Mouse (Mus musculus) megakaryocyte, embryonic 14.5 days (primary cell): ENCODE results near the gene Nup210. TPM values are rescaled to one million over a fixed set of nuclear protein-coding genes. Genes with fewer than 3 reads are reported as not detected.

ENCODE experiments used
- H3K27me3 ChIP-seq: replicated peaks from 2 replicates; pipeline ENCODE3; 2012; ENCODE audit warnings: inconsistent platforms
- H3K36me3 ChIP-seq: replicated peaks from 2 replicates; pipeline ENCODE3; 2012; ENCODE audit warnings: low read length, inconsistent platforms, mixed read lengths
- H3K4me1 ChIP-seq: 2 replicates; pipeline ENCODE4 v1.6.1; 2012; ENCODE audit warnings: inconsistent platforms
- H3K4me3 ChIP-seq: replicated peaks from 2 replicates; pipeline ENCODE3; 2012; ENCODE audit warnings: moderate library complexity, mild to moderate bottlenecking, inconsistent platforms
- H3K9me3 ChIP-seq: 2 replicates; pipeline ENCODE4 v1.6.1; 2012; ENCODE audit warnings: inconsistent platforms
- FLI1 ChIP-seq: IDR thresholded peaks from 2 replicates; pipeline ENCODE4 v1.6.1; 2012; ENCODE audit warnings: low read length, inconsistent platforms, mixed read lengths
- GATA1 ChIP-seq: IDR thresholded peaks from 3 replicates; pipeline ENCODE4 v1.6.1; 2012; ENCODE audit warnings: mixed read lengths, low read length, inconsistent platforms, borderline replicate concordance
- polyA plus RNA-seq: library from polyadenylated mRNA; stranded (reverse); fragments of >175 nt; gene quantifications from 2 replicates; pipeline ENCODE4 v1.2.3, GENCODE M21; 2012; ENCODE audit warnings: low replicate concordance; ENCODE audit not compliant: insufficient read depth

The Nup210 gene
- polyA plus RNA-seq, 1 experiment: 30.7 TPM

GRCm38 (mm10) chr6:91118526-91118925 lies 1.9 kb upstream of the Nup210 start:
- peaks cover 4% of the 10 kb centered on the region for H3K27me3 ChIP-seq
- no peaks in the 10 kb centered on the region for H3K36me3 ChIP-seq
- peaks cover 12% of the 10 kb centered on the region for H3K9me3 ChIP-seq
- H3K4me1 ChIP-seq: peaks cover 42% of the 10 kb centered on the region
- no peak overlapping the region for H3K4me3 ChIP-seq
- TF ChIP-seq FLI1 (no peak), GATA1 (no peak)

- peaks cover 2% of the 10 kb centered on the region for H3K27me3 ChIP-seq
Measured at GRCm38 (mm10) chr6:91117149-91117548, 520 bp upstream of the Nup210 start.

GRCm38 (mm10) chr6:91115863-91116243 lies 776 bp downstream of the Nup210 start:
- peak overlapping the region; percentile 94 for H3K4me3 ChIP-seq
- no peaks in the 10 kb centered on the region for H3K27me3 ChIP-seq
- H3K9me3 ChIP-seq: 0 out of 2 replicates have a peak, but pooled peaks cover 2% of the 10 kb centered on the region
- peaks cover 6% of the 10 kb centered on the region for H3K36me3 ChIP-seq
- H3K4me1 ChIP-seq: peaks cover 60% of the 10 kb centered on the region
- no peak for TF ChIP-seq GATA1
- no peak for TF ChIP-seq FLI1

More at GRCm38 (mm10) chr6:91117149-91117548, 520 bp upstream of the Nup210 start:
- peaks cover 3% of the 10 kb centered on the region for H3K36me3 ChIP-seq
- H3K4me3 ChIP-seq: peak overlapping the region; percentile 94
- H3K9me3 ChIP-seq: peaks cover 13% of the 10 kb centered on the region
- peaks cover 48% of the 10 kb centered on the region for H3K4me1 ChIP-seq
- no peak for TF ChIP-seq GATA1
- TF ChIP-seq FLI1: no peak

- Histone ChIP-seq H3K27me3 (no peaks in the 10 kb centered on the region), H3K4me3 (peak overlapping the region; percentile 74), H3K36me3 (peaks cover 6% of the 10 kb centered on the region), H3K4me1 (peaks cover 67% of the 10 kb centered on the region), H3K9me3 (0 out of 2 replicates have a peak, but pooled peaks cover 2% of the 10 kb centered on the region)
- TF ChIP-seq FLI1 (no peak), GATA1 (no peak)
Measured at GRCm38 (mm10) chr6:91115158-91115557, 1.5 kb downstream of the Nup210 start.

- Histone ChIP-seq H3K4me3 (no peak overlapping the region), H3K4me1 (peaks cover 72% of the 10 kb centered on the region), H3K36me3 (peaks cover 6% of the 10 kb centered on the region), H3K9me3 (0 out of 2 replicates have a peak, but pooled peaks cover 2% of the 10 kb centered on the region), H3K27me3 (no peaks in the 10 kb centered on the region)
- TF ChIP-seq FLI1: no peak
- TF ChIP-seq GATA1: no peak
Measured at GRCm38 (mm10) chr6:91114716-91115115, 1.9 kb downstream of the Nup210 start.

- peaks cover 10% of the 10 kb centered on the region for H3K36me3 ChIP-seq
- no peaks in the 10 kb centered on the region for H3K27me3 ChIP-seq
- H3K4me1 ChIP-seq: peaks cover 90% of the 10 kb centered on the region
- H3K4me3 ChIP-seq: peak overlapping the region; percentile 91
- TF ChIP-seq GATA1: no peak
- TF ChIP-seq FLI1: no peak
- H3K9me3 ChIP-seq: 0 out of 2 replicates have a peak, but pooled peaks cover 2% of the 10 kb centered on the region
Measured at GRCm38 (mm10) chr6:91111954-91112252, 4.7 kb downstream of the Nup210 start.

- TF ChIP-seq GATA1 (no peak), FLI1 (no peak)
- no peaks in the 10 kb centered on the region for H3K27me3 ChIP-seq
- peak overlapping the region; percentile 91 for H3K4me3 ChIP-seq
- H3K4me1 ChIP-seq: peaks cover 94% of the 10 kb centered on the region
- H3K36me3 ChIP-seq: peaks cover 16% of the 10 kb centered on the region
- H3K9me3 ChIP-seq: 0 out of 2 replicates have a peak, but pooled peaks cover 2% of the 10 kb centered on the region
Measured at GRCm38 (mm10) chr6:91111141-91111953, 5.3 kb downstream of the Nup210 start.

GRCm38 (mm10) chr6:91110323-91111020 lies 6.2 kb downstream of the Nup210 start:
- H3K27me3 ChIP-seq: no peaks in the 10 kb centered on the region
- H3K9me3 ChIP-seq: 0 out of 2 replicates have a peak, but pooled peaks cover 2% of the 10 kb centered on the region
- peaks cover 91% of the 10 kb centered on the region for H3K4me1 ChIP-seq
- TF ChIP-seq GATA1 (no peak), FLI1 (no peak)
- peaks cover 25% of the 10 kb centered on the region for H3K36me3 ChIP-seq
- peak overlapping the region; percentile 91 for H3K4me3 ChIP-seq

- Histone ChIP-seq H3K4me3 (peak overlapping the region; percentile 38), H3K36me3 (peaks cover 28% of the 10 kb centered on the region), H3K4me1 (peaks cover 91% of the 10 kb centered on the region), H3K27me3 (no peaks in the 10 kb centered on the region), H3K9me3 (0 out of 2 replicates have a peak, but pooled peaks cover 2% of the 10 kb centered on the region)
- TF ChIP-seq FLI1: no peak
- no peak for TF ChIP-seq GATA1
Measured at GRCm38 (mm10) chr6:91109489-91109888, 7.1 kb downstream of the Nup210 start.
